Mouse (Mus musculus) intestine, embryonic 16.5 days (tissue): ENCODE measurements around the gene Vamp2. TPM values are rescaled to one million over a fixed set of nuclear protein-coding genes. Genes with fewer than 3 reads are reported as not detected.

Experiments used
- ATAC-seq: fragments of 200-750 bp; cut with Nextera tagmentation; 2 replicates; pipeline ENCODE4 v1.8.0; 2017; ENCODE audit warnings: moderate TSS enrichment, moderate library complexity
- H3K27ac ChIP-seq: fragments of 300-500 bp; sonication (generic); 2 replicates; pipeline ENCODE4 v1.5.1; 2014; ENCODE audit warnings: mild to moderate bottlenecking, low read length
- H3K27me3 ChIP-seq: fragments of 300-500 bp; sonication (generic); replicated peaks from 2 replicates; pipeline ENCODE4 v1.6.1; 2014; ENCODE audit warnings: low read length, control low read depth, mixed read lengths; ENCODE audit not compliant: control insufficient read depth, insufficient read depth
- H3K36me3 ChIP-seq: fragments of 300-500 bp; sonication (generic); 2 replicates; pipeline ENCODE4 v1.6.1; 2014; ENCODE audit warnings: low read length, control low read depth; ENCODE audit not compliant: control insufficient read depth, insufficient read depth
- H3K4me1 ChIP-seq: fragments of 300-500 bp; sonication (generic); 2 replicates; pipeline ENCODE4 v1.6.1; 2014; ENCODE audit warnings: low read length, control low read depth, mixed read lengths; ENCODE audit not compliant: control insufficient read depth, insufficient read depth
- H3K4me2 ChIP-seq: fragments of 300-500 bp; sonication (generic); 2 replicates; pipeline ENCODE4 v1.6.1; 2014; ENCODE audit warnings: low read depth, low read length, control low read depth
- H3K4me3 ChIP-seq: fragments of 300-500 bp; sonication (generic); 2 replicates; pipeline ENCODE4 v1.5.1; 2014; ENCODE audit warnings: mild to moderate bottlenecking, low read length
- H3K9ac ChIP-seq: fragments of 300-500 bp; sonication (generic); 2 replicates; pipeline ENCODE4 v1.6.1; 2014; ENCODE audit warnings: low read depth, low read length
- H3K9me3 ChIP-seq: fragments of 300-500 bp; sonication (generic); 2 replicates; pipeline ENCODE4 v1.6.1; 2016; ENCODE audit warnings: low read length, control low read depth; ENCODE audit not compliant: control insufficient read depth
- WGBS: fragments of 180-500 bp; shearing (Covaris S2); extraction: QIAGEN DNeasy Blood & Tissue Kit; methylation state at CpG from one replicate; pipeline ENCODE4 v1.1.7; 2014; 5-methylcytosine and 5-hydroxymethylcytosine counted together
- polyA plus RNA-seq: library from polyadenylated mRNA; unstranded; fragments of >200 nt; fragmentation: Nextera tagmentation; extraction: Ambion mirVana; gene quantifications from 2 replicates; pipeline ENCODE4 v1.2.1, GENCODE M21; 2015

Vamp2 gene
- polyA plus RNA-seq, 1 experiment from 2014 or later: 65.8 TPM

DNA sequence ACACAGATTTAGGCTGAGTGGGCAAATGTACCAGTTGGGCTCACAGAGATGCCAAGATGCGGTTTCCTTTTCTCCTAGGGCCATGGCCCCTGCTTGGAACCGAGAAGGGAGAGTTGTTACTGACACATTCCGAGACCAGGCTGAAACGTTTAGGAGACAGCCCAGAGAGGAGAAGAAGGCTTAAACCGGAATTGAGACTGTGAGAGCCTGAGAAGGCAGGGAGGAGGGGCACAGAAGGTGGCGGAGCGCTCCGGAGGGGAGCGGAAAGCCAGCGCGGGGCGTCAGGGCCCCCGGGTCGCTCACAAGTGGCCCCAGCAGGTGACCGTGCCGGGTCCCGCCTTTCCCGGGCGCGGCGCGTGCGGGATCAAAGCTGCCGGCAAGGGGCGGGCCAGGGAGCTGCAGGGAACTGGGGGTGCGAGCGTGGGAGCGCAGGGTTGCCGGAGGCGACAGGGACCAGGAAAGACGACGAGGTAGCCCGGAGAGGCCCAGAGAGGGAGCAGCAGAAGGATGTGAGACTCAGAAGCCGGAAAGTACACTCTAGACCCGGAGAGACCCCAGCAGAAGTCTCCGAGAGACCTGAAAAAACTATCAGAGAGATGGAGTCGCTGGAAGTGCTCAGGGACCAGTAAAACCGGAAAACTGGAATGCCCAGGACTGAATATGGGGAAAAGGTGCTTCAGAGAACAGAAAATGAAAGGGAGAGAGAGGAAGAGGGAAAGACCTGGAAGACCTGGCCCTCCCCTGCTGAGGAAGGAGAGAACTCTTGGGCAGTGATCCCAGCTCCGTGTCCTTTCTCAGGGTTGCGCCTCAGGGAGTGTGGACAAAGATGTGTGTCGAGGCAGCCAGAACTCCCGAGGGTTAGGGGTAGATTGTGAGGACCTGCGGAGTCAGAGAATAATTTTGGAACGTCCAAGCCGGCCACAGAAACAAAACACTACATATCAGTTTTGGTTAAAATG lies 29.7 kb downstream of the Vamp2 start:
- no peaks in the 10 kb centered on the region for H3K36me3 ChIP-seq
- no peaks in the 10 kb centered on the region for H3K27me3 ChIP-seq
- H3K9ac ChIP-seq: peak overlapping the region; percentile 83
- no peaks in the 10 kb centered on the region for H3K9me3 ChIP-seq
- under 1% methylated on average over 45 of the region's 45 CpGs for WGBS
- ATAC-seq: peak; percentile 54
- H3K4me2 ChIP-seq: peak overlapping the region; percentile 91
- H3K27ac ChIP-seq: peak overlapping the region; percentile 89
- peaks cover 30% of the 10 kb centered on the region for H3K4me1 ChIP-seq
- peak overlapping the region; percentile 87 for H3K4me3 ChIP-seq

DNA sequence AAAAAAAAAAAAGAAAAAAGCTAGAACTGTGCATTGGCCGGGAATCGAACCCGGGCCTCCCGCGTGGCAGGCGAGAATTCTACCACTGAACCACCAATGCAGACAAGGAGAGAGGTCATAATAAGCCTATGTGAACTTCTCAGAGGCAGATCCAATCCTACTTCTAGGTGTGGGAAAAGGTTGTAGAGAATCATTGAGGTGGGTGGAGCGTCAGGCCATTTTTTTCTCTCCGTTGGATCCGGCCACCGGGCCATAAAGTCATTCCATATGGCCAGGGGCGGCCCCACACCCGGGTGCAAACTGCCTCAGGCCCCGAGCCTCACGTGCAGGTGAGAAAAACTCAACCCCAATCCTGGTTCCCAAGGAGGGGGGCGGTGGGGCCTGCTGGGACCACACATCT lies 30.5 kb downstream of the Vamp2 start:
- Histone ChIP-seq H3K27me3 (no peaks in the 10 kb centered on the region), H3K4me1 (peaks cover 30% of the 10 kb centered on the region), H3K9ac (peak overlapping the region; percentile 83; the same call in 1 of the 2 replicates), H3K4me3 (peak overlapping the region; percentile 87), H3K27ac (no peak overlapping the region), H3K36me3 (no peaks in the 10 kb centered on the region), H3K4me2 (peak overlapping the region; percentile 91), H3K9me3 (no peaks in the 10 kb centered on the region)
- peak; percentile 6; the same call in 1 of the 2 replicates for ATAC-seq
- WGBS: 1% methylated on average over 15 of the region's 15 CpGs

DNA sequence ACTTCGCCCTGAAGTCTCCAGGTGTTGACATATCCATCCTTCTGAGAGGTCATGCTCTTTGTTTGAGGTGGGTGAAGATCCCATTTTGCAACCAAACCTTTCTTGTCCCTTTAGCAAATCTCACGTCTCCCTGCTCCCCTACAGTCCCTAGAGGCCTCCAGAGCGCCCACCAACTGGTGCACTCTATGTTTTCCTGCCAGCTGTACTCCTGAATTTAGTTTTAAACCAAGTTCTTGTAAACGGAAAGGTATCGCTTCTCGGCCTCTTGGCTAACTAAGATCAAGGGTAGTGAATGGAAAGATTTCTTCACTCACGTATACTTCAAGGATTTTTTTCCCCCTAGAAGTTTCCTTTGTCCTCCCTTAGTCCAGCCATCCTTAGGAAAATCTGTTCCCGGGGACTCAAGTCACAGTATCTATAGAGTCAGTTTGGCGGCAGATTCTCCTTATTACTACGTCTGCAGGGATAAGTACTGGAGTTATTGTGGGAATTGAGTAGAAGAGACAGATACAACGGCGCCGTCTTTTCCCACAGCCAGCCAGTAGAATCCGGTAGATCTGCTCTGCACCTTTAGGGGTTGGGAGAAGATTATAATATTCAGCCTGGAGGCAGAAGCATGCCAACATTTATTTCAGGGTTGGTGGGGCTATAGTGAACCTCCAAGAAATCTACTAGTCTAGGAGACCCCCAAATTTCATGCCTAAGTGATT lies 31.3 kb downstream of the Vamp2 start:
- Histone ChIP-seq H3K4me3 (peak overlapping the region; percentile 79), H3K27ac (no peak overlapping the region), H3K4me2 (peak overlapping the region; percentile 91), H3K36me3 (no peaks in the 10 kb centered on the region), H3K9ac (peak overlapping the region; percentile 82), H3K9me3 (no peaks in the 10 kb centered on the region), H3K27me3 (no peaks in the 10 kb centered on the region), H3K4me1 (peaks cover 30% of the 10 kb centered on the region)
- ATAC-seq: no peak
- 46% methylated on average over 14 of the region's 14 CpGs for WGBS

DNA sequence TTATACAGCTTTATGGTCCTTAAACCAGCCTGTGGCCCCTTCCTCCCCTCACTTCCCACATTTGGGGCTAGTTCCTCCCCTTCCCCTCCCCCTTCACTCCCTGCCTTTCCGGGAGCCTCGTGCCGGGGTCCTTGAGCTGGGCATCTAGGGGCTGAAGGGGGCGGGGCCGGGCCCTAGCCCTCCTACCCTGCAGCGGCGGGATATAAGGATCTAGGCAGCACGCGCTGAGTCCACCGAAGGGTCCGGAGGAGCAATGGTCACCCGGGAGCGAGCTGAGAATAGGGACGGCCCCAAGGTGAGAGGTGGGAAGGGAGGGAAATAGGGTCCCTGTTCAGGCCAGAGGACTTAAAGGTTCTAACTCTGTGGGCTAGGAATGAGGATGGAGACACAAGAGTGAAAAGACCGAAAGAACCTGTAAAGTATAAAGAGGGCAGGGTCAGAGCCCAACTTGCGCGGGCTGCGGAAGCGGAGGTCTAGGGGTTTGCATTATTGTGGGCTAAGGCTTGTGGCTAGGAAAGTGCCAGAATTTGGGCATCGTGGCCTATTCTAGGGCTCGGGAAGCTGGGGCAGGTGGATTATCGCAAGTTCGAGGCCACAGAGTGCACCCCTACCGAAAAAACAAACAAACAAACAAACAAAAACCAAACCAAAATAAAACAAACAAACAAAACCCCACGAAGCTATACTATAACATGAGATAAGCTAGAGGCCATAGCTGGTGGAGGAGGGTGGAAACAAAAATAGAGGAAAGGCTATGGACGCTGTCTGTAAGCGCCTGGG lies 32.1 kb downstream of the Vamp2 start, which contains the start of gene Hes7:
Hes7 (plus strand) TSS at position 184 of the 780 bp plus-strand sequence.
- Histone ChIP-seq H3K4me1 (peaks cover 30% of the 10 kb centered on the region), H3K9me3 (no peaks in the 10 kb centered on the region), H3K4me3 (peak within 1 kb of the TSS; percentile 87), H3K27ac (peak within 1 kb of the TSS; percentile 94; the same call in 1 of the 2 replicates), H3K27me3 (no peaks in the 10 kb centered on the region), H3K4me2 (peak within 1 kb of the TSS; percentile 91), H3K9ac (peak within 1 kb of the TSS; percentile 82), H3K36me3 (no peaks in the 10 kb centered on the region)
- 3% methylated on average over 27 of the region's 27 CpGs for WGBS
- no peak for ATAC-seq

DNA sequence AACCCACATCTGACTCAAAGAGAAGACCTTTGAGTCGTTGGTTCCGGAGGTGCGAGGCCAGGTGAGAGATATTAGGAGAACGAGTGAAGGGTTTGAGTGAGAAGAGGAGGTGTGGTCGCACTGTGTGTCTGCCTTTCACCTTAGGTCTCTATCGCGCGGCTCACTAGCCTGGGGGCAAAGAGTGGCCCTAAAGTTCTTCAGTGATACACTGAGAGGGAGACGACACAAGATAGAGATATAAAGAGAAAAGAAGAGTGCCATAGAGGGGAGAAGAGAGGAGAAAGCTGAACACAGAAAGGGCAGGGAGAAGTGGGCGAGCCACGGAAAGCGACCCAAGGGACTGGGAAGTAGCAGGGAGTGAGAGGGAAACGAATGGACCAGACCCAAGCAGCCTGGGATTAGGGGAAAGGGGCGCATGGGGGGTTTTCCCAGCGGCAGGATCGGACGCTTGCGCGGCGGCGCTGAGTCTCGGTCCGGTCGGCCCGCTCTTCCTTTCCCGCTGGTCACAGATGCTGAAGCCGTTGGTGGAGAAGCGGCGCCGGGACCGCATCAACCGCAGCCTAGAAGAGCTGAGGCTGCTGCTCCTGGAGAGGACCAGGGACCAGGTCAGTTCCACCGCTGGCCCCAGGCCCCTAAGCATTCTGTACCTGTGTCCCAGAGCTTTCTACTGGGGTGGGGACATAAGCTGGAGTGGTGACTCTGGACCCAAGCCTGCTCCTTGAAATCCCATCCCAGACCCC lies 32.9 kb downstream of the Vamp2 start:
- H3K9me3 ChIP-seq: no peaks in the 10 kb centered on the region
- H3K4me2 ChIP-seq: peak overlapping the region; percentile 69
- H3K36me3 ChIP-seq: no peaks in the 10 kb centered on the region
- peaks cover 33% of the 10 kb centered on the region for H3K4me1 ChIP-seq
- under 1% methylated on average over 33 of the region's 33 CpGs for WGBS
- no peak for ATAC-seq
- no peaks in the 10 kb centered on the region for H3K27me3 ChIP-seq
- H3K9ac ChIP-seq: peak overlapping the region; percentile 82
- H3K27ac ChIP-seq: peak overlapping the region; percentile 94; the same call in 1 of the 2 replicates
- H3K4me3 ChIP-seq: peak overlapping the region; percentile 79

DNA sequence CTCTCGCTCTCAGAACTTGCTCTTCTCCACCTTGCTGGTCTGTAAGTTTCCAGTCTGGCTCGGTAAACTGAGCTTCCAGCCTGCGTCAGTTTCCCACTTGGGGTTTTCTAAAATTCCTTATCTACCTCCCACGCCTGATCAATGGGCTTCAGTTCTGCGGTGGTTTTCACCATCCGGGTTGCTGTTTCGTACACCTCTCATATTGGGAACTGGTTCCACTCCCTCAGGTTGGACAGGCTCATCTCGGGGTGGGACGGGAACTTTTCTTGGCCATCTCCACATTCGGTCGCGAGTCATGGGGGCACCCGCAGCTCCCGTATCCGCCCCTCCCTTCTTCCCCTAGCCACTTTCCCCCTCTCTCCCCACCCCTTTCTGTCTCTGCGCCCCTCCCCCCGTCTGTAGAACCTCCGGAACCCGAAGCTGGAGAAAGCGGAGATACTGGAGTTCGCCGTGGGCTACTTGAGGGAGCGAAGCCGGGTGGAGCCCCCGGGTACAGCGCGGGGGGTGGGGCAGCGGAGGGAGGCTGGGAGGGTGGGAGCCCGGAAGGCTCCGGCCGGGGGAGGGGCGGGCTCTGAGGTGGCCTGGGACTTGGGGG lies 33.5 kb downstream of the Vamp2 start:
- Histone ChIP-seq H3K9me3 (no peaks in the 10 kb centered on the region), H3K9ac (peak overlapping the region; percentile 82), H3K4me1 (peaks cover 36% of the 10 kb centered on the region), H3K4me2 (peak overlapping the region; percentile 69), H3K36me3 (no peaks in the 10 kb centered on the region), H3K27ac (peak overlapping the region; percentile 94), H3K27me3 (no peaks in the 10 kb centered on the region), H3K4me3 (peak overlapping the region; percentile 79)
- WGBS: under 1% methylated on average over 32 of the region's 32 CpGs
- ATAC-seq: no peak

DNA sequence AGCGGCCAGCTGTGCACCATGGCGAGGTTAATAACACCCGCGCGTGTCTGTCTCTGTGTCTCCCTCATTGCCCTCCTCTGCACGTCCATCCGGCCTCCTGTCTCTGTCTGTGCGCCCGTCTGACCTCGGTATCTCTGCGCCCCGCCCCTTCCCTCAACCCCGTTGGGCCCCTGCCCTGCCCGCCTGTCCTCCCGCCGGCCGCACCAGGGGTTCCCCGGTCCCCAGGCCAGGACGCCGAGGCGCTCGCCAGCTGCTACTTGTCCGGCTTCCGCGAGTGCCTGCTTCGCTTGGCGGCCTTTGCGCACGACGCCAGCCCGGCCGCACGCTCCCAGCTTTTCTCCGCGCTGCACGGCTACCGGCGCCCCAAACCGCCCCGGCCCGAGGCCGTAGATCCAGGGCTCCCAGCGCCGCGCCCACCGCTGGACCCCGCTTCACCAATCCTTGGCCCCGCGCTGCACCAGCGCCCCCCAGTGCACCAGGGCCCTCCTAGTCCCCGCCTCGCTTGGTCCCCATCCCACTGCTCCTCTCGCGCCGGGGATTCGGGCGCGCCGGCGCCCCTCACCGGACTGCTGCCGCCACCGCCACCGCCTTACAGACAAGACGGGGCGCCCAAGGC lies 34.2 kb downstream of the Vamp2 start, which contains the start of gene 9130213A22Rik:
9130213A22Rik (minus strand) TSS at position 254 of the 616 bp plus-strand sequence.
- Histone ChIP-seq H3K9me3 (no peaks in the 10 kb centered on the region), H3K36me3 (no peaks in the 10 kb centered on the region), H3K4me3 (peak within 1 kb of the TSS; percentile 79), H3K27me3 (no peaks in the 10 kb centered on the region), H3K27ac (peak within 1 kb of the TSS; percentile 94), H3K9ac (peak within 1 kb of the TSS; percentile 82), H3K4me1 (peaks cover 31% of the 10 kb centered on the region), H3K4me2 (peak within 1 kb of the TSS; percentile 69)
- under 1% methylated on average over 62 of the region's 66 CpGs for WGBS
- peak; percentile 51 for ATAC-seq
